Mouse (Mus musculus): ENCODE data around the gene Rhbdl1.
"Not testable (repeated sequence)": the region's sequence is repeated elsewhere in the genome, so short reads cannot be mapped to it uniquely, and the experiment has no call there.

Rhbdl1 gene

GRCm38 (mm10) chr17:25827011-25827410 is 10.1 kb downstream of the Rhbdl1 start:
- DNase-seq (ENCODE audit: low read depth, low spot score), result no peak

DNA sequence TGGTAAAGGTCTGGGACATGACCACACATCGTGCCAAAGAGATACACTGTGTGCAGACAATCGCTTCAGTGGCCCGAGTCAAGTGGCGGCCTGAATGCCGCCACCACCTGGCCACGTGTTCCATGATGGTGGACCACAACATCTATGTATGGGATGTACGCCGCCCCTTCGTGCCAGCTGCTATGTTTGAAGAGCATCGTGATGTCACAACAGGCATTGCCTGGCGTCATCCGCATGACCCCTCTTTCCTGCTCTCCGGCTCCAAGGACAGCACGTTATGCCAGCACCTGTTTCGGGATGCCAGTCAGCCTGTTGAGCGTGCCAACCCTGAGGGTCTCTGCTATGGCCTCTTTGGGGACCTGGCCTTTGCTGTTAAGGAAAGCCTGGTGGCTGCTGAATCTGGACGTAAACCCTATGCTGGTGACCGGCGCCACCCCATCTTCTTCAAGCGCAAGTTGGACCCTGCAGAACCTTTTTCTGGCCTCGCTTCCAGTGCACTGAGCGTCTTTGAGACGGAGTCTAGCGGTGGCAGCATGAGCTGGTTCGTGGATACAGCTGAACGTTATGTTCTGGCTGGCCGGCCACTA is 11.0 kb downstream of the Rhbdl1 start:
- no peak for DNase-seq (ENCODE audit: low read depth, low spot score)

DNA sequence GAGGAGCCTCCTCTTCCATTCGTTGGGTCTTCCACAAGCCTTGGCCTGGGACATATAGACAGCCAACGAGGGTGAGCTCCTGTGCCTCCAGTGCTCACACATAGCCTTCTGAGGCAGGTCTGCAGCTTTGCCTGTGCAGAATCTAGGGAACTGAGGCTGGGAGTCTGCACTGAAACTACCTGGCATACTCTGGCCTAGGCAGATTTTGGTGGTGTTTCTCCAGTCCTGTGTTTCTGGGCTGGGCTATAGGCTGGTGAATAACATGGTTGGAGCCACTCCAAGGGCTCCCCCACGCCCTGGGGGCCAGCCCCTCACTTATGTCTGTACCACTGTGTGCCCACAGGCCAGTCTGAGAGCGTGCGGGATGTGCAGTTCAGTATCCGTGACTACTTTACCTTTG is 11.8 kb downstream of the Rhbdl1 start:
- DNase-seq (ENCODE audit: low read depth, low spot score), result no peak

- DNase-seq (ENCODE audit: low read depth, low spot score), result no peak
These were observed 12.5 kb downstream of the Rhbdl1 start for GRCm38 (mm10) chr17:25824362-25825142.

- peak; percentile 80 for DNase-seq (ENCODE audit: low read depth, low spot score)
These were observed 13.6 kb downstream of the Rhbdl1 start, which contains the start of gene Wdr24 for GRCm38 (mm10) chr17:25823452-25823851. Gene Wdr24 (plus strand): TSS chr17:25823627.

- DNase-seq (ENCODE audit: low read depth, low spot score), result no peak
These were observed 18.0 kb downstream of the Rhbdl1 start for GRCm38 (mm10) chr17:25818851-25819780.

- DNase-seq (ENCODE audit: low read depth, low spot score), result no peak
These were observed 19.4 kb downstream of the Rhbdl1 start for GRCm38 (mm10) chr17:25817662-25818061.

GRCm38 (mm10) chr17:25813471-25813870 is 23.6 kb downstream of the Rhbdl1 start:
- DNase-seq (ENCODE audit: low read depth, low spot score), result no peak

- DNase-seq (ENCODE audit: low read depth, low spot score), result no peak
These were observed 26.2 kb downstream of the Rhbdl1 start for GRCm38 (mm10) chr17:25810890-25811289.

GRCm38 (mm10) chr17:25809606-25810340 is 27.3 kb downstream of the Rhbdl1 start:
- no peak for DNase-seq (ENCODE audit: low read depth, low spot score)

DNA sequence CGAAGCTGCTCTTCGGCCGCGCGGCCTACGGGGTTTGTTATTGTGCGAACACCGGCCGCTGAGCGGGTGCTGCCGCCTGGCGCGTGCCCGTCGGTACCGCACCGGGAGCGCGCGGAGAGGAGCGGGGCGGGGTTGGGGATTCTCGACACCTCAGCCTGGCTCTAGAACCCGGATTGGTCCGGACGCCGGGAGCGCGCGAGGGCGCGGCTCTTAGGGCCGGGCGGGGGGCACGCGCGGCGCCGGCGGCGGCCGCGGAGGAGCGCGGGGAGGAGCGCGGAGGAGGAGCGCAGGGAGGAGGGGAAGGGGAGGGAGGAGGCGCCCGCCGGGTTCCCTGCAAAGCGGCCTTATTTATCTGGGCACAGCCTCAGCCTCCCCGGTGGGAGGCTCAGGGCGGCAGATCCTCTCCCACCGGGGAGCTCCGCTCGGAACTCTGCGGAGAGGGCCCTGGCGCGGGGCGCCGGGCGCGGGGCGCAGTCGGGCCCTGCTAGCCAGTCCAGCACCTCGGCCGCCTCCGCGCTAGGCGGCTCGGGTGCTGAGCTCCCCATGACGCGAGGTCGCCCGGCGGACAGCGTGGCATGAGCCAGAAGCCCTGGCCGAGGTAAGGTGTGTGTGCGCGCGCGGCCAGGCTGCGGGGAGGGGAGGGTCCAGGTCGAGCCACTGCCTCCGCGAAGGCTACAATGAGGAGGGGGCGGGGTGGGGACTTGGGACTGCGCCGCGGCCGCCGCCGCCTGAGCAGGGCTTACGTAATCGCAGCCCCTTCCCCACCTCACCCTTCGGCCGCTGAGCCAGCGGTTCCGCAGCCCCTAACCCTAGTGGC is 28.1 kb downstream of the Rhbdl1 start, which contains the start of gene Fbxl16:
TSS of gene Fbxl16 (plus strand) at position 297 of the 817 bp plus-strand sequence.
- DNase-seq (ENCODE audit: low read depth, low spot score), result peak; percentile 89

DNA sequence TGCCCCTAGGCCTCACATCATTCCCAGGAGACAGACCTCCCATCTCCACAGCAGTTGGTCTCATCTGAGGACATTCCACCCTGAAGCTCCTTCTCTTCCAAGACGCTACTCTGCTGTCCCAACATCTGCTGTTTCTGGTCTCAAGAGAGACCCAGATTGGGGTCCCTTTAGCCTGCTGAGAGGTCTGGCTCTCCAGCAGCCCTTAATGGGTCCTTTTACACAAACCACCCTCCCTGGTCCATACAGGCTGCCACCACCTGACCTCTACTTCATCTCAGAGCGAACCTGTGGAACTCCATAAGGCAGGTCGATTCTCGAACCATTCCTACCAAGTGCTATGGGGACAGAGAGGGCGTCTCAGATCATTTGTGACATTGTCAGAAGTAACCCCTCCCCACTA is 29.1 kb downstream of the Rhbdl1 start:
- DNase-seq (ENCODE audit: low read depth, low spot score), result no peak

DNA sequence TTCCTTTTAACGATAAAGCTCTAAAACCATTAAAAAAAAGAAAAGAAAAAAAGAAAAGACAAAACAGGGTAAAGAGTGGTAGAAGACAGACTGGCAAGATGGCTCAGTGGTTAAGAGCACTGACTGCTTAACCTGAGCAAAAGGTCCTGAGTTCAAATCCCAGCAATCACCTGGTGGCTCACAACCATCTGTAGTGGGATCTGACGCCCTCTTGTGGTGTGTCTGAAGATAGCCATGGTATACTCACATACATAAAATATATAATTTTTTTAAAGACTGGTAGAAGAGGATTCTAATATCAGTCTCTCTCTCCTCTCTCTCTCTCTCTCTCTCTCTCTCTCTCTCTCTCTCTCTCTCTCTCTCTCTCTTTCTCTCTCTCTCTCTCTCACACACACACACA is 29.6 kb downstream of the Rhbdl1 start:
- DNase-seq (ENCODE audit: low read depth, low spot score), result not testable (repeated sequence)

DNA sequence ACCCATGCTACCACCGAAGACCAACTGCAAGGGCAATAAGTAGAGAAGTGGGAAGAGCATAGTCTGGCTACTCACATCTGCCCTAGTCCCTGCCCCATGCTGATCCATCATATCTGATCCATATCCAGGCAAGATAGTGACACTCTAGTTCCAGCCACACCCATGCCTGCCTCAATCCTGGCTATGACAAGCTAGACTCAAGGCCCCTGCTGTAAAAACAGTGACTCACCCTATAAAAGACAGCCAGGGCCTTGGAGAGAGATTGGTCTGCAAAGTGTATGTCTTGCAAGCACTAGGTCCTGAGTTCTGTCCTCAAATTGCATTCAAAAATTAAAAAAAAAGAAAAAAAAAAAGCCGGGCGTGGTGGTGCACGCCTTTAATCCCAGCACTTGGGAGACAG is 30.6 kb downstream of the Rhbdl1 start:
- no peak for DNase-seq (ENCODE audit: low read depth, low spot score)

DNA sequence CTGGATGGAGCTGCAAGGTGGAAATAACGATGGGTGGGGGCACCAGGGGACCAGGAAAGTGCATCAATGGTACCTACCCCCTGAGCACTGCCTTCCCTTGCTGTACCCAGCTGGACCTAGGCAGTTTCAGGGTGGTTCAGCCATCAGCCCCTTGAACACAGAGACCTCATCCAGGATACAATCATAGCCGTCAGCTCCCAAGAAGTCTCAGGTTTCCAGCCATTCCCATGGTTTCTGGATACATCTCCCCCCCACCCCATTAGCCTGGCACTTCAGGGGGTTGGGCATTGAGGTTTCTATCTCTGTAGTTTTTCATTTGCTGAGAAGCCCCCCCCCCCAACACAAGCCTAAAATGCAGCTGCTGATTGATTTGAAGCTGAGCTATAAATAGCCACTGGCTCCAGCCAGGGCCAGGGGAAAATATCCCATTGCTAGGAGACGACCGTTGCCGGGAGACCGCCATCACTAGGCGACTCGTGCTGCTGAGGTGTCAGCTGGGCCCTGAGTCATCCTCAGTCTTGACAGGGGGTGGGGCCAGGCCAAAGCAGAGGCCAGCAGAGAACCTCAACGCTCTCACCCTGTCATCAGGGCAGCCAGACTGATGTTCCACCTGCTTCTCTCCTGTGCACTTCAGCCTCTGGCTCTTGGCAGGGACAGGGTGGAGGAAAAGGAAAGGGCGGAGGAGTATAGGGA is 34.1 kb downstream of the Rhbdl1 start:
- no peak for DNase-seq (ENCODE audit: low read depth, low spot score)

DNA sequence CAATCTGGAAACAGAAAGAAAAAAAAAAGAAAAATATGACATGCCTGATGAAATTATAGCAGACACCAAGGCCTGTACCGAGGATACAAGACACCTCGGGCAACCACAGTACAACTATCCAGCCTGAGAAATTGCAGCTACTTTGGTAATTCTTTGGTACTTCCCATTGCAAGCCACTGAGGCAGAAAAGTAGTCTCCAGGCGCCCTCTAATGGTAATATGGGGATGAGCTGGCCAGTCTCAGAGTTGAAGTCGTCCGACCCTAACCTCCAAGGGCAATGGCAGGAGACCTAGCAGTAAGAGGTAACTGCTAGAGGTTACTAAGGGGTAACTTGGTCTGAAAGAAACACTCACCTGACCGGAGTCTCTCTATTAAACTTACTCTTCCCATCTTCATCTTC is 36.1 kb downstream of the Rhbdl1 start:
- DNase-seq (ENCODE audit: low read depth, low spot score), result no peak

DNA sequence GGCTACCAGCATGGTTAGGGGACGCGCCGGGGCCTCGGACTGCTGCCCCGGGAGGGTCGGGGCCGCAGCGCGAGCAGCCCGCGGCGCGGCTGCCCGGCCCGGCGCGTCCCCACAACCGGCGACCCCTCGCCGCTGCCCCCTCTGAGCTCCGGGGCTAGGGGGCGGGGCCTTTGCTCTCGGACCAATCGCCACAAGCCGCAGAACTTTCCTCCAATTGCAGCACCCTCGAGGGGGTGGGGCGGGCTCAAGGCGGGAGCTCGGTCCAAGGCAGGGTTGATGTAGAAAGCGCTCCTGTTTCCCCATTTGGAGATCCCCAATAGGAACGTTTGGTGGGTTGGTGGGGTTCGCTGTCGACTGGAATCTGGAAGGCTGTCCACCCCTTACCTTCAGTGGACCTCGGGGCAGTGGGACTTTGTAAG is 40.1 kb downstream of the Rhbdl1 start, which contains the start of gene Metrn:
TSS of gene Metrn (minus strand) at position 186 of the 419 bp plus-strand sequence.
- no peak for DNase-seq (ENCODE audit: low read depth, low spot score)

GRCm38 (mm10) chr17:25796211-25796771 is 40.8 kb downstream of the Rhbdl1 start:
- DNase-seq (ENCODE audit: low read depth, low spot score), result no peak

- DNase-seq (ENCODE audit: low read depth, low spot score), result no peak
These were observed 41.4 kb downstream of the Rhbdl1 start, which contains the start of gene AC134908.4 for GRCm38 (mm10) chr17:25795609-25796092. Gene AC134908.4 (minus strand): TSS chr17:25795659.

All from retina, postnatal 7 days (tissue).